Mouse (Mus musculus) left cerebral cortex, postnatal 4 days (tissue): ENCODE results near the gene Slc39a3. TPM values are rescaled to one million over a fixed set of nuclear protein-coding genes. Genes with fewer than 3 reads are reported as not detected.
"Not testable (repeated sequence)": the region's sequence is repeated elsewhere in the genome, so short reads cannot be mapped to it uniquely, and the experiment has no call there.

Experiments
- DNase-seq: peaks from one replicate; pipeline ENCODE4 v3.0.0-alpha.2; 2022
- intact Hi-C: fragments of 180-260 bp; cut with DNase I; formaldehyde crosslinking; loops from one replicate; pipeline ENCODE4 v1.15.1; 2025
- total RNA-seq, 2 experiments: library from RNA; stranded (reverse); gene quantifications; 2 replicates each; pipeline ENCODE4 v1.2.3; 2021

The Slc39a3 gene
- total RNA-seq, result 10 to 100 TPM; 57.8 to 59.8 TPM

GRCm38 (mm10) chr10:81036988-81037580, at the start of gene Slc39a3:
TSS of gene Slc39a3 (minus strand) at chr10:81037426.
- intact Hi-C loops, result loop anchor here (5.0 kb wide), 1 partner anchor 35 kb away; no protein-coding TSS in a partner anchor
- DNase-seq, result peak; percentile 99

- no peak for DNase-seq
- intact Hi-C loops, result no loop called here
Observed at GRCm38 (mm10) chr10:81087021-81087420, 49.8 kb upstream of the Slc39a3 start.

GRCm38 (mm10) chr10:81082168-81082960, 45.1 kb upstream of the Slc39a3 start:
- DNase-seq, result peak; percentile 66
- intact Hi-C loops, result loop anchor here (2.0 kb wide), 1 partner anchor 44 kb away; no protein-coding TSS in a partner anchor

- intact Hi-C loops, result no loop called here
- peak; percentile 36 for DNase-seq
Observed at GRCm38 (mm10) chr10:81080008-81080655, 42.9 kb upstream of the Slc39a3 start.

- no peak for DNase-seq
- intact Hi-C loops, result no loop called here
Observed at GRCm38 (mm10) chr10:81077916-81078315, 40.7 kb upstream of the Slc39a3 start.

- intact Hi-C loops, result no loop called here
- no peak for DNase-seq
Observed at GRCm38 (mm10) chr10:81076356-81076755, 39.1 kb upstream of the Slc39a3 start.

GRCm38 (mm10) chr10:81075734-81076133, 38.5 kb upstream of the Slc39a3 start:
- no peak for DNase-seq
- intact Hi-C loops, result no loop called here

- intact Hi-C loops, result no loop called here
- no peak for DNase-seq
Observed at GRCm38 (mm10) chr10:81073464-81073863, 36.2 kb upstream of the Slc39a3 start.

GRCm38 (mm10) chr10:81072290-81072689, 35.1 kb upstream of the Slc39a3 start:
- intact Hi-C loops, result no loop called here
- DNase-seq, result no peak

- intact Hi-C loops, result no loop called here
- peak; percentile 99 for DNase-seq
Observed at GRCm38 (mm10) chr10:81069836-81070235, 32.6 kb upstream of the Slc39a3 start, which contains the start of gene Thop1. TSS of gene Thop1 (plus strand) at chr10:81070035.

- intact Hi-C loops, result no loop called here
- DNase-seq, result no peak
Observed at GRCm38 (mm10) chr10:81068706-81069105, 31.5 kb upstream of the Slc39a3 start.

GRCm38 (mm10) chr10:81064519-81064918, 27.3 kb upstream of the Slc39a3 start:
- DNase-seq, intact Hi-C loops: not testable (repeated sequence)

GRCm38 (mm10) chr10:81062710-81063109, 25.5 kb upstream of the Slc39a3 start:
- intact Hi-C loops, result no loop called here
- no peak for DNase-seq

GRCm38 (mm10) chr10:81059603-81060543, 22.6 kb upstream of the Slc39a3 start, which contains the start of gene Sgta:
TSS of gene Sgta (minus strand) at chr10:81060181.
- DNase-seq, result peak; percentile 99
- intact Hi-C loops, result no loop called here

- intact Hi-C loops, result no loop called here
- DNase-seq, result no peak
Observed at GRCm38 (mm10) chr10:81058896-81059295, 21.7 kb upstream of the Slc39a3 start.

- no peak for DNase-seq
- intact Hi-C loops, result no loop called here
Observed at GRCm38 (mm10) chr10:81057406-81058130, 20.3 kb upstream of the Slc39a3 start.

GRCm38 (mm10) chr10:81055802-81056340, 18.6 kb upstream of the Slc39a3 start:
- DNase-seq, intact Hi-C loops: not testable (repeated sequence)

- no peak for DNase-seq
- intact Hi-C loops, result no loop called here
Observed at GRCm38 (mm10) chr10:81055169-81055568, 17.9 kb upstream of the Slc39a3 start.

- intact Hi-C loops, result no loop called here
- DNase-seq, result no peak
Observed at GRCm38 (mm10) chr10:81052577-81052976, 15.4 kb upstream of the Slc39a3 start.
